Mouse (Mus musculus): ENCODE results near the gene Sh3bgr.

Gene Sh3bgr

GRCm38 (mm10) chr16:96210856-96211255 is 10.6 kb downstream of the Sh3bgr start:
- no peak for DNase-seq (ENCODE audit: low spot score in 2 of 2)

- DNase-seq (ENCODE audit: low spot score in 2 of 2), result peak; percentile 64 to 73
Measured at GRCm38 (mm10) chr16:96213027-96213426, 12.8 kb downstream of the Sh3bgr start.

- peak; percentile 63 to 79 for DNase-seq (ENCODE audit: low spot score in 2 of 2)
Measured at GRCm38 (mm10) chr16:96221491-96221890, 21.2 kb downstream of the Sh3bgr start.

DNA sequence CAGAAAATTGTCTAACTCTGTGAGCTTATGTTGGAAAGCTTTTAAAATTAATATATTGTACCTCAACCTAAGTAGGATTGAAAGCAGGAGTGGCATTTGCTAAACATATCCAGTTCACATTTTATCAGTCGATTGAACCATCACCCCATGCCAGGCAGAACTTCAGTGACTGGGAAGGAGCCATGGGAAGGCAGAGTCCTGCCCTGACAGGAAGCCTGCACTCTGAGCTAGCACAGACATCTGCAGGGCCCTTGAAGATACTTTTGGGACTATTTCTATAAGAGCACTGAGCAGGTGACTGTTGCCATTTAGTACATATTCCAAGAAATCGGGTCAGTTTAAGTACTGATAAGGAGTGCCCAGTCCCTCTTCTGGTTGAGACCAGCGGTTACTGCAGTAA is 21.7 kb downstream of the Sh3bgr start:
- DNase-seq (ENCODE audit: low spot score in 2 of 2), result no peak

DNA sequence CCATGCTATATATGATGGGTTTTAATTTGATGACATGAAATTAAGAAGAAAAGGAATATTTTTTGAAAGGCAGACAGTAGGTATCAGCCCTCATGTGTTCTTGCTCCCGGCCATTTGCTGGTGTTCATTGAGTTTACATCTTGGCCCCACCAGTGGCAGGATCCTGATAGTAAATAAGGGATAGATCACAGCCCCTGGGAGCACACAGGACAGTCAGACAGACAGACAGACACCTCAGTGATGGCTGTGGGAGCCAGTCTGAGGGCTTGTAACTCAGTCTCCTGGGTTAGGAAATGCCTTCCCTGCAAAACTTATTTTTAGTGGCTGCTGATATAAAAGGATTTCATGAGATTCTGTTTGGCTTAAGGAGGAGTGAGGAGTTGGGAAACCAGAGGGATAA is 22.2 kb downstream of the Sh3bgr start:
- DNase-seq (ENCODE audit: low spot score in 2 of 2), result no peak

GRCm38 (mm10) chr16:96228438-96228837 is 28.2 kb downstream of the Sh3bgr start:
- DNase-seq (ENCODE audit: low spot score in 2 of 2), result no peak

DNA sequence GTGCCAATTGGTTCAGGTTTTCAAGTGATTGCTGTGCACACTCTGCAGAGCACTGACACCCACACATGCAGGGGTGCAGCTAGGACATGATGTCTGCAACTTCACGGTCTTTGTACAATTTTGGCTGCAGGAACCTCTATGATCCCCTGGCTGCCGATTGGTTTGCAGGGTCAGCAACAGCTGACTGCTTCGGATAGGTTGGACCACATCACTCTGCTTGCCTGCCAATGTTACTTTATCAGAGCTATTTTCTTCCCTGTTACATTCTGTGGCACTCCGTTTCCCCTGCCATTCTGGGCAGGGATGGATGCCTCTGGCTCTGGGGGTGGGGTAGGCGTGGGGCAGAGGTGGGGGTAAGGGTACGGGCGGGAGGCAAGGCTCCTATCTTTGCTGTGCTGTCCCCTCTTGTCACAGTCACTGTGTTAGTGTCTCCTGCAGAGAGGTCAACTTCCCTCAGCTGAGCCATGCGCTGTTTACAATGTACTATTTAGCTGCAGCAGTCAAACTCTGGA is 28.9 kb downstream of the Sh3bgr start:
- DNase-seq (ENCODE audit: low spot score in 2 of 2), result peak; percentile 46 to 59

GRCm38 (mm10) chr16:96230411-96230810 is 30.2 kb downstream of the Sh3bgr start:
- DNase-seq (ENCODE audit: low spot score in 2 of 2), result peak; percentile 42 to 58

GRCm38 (mm10) chr16:96231251-96231650 is 31.0 kb downstream of the Sh3bgr start:
- DNase-seq (ENCODE audit: low spot score in 2 of 2), result no peak

DNA sequence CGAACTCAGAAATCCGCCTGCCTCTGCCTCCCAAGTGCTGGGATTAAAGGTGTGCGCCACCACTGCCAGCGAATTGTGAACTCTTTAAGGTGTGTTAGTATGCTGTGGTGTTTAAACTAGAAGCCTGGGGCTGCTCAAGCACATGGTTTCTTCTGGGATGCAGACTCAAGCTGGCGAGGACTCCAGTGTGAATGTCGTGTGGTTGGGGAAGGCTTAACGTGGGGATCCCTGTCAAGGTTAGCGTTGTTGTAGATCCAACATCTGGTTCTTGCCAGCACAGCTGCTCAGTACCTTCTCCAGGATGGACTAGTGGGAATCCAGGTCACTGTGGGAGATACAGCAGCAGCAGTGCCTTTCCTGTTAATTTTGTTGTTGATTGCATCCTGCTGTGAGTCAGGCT is 31.7 kb downstream of the Sh3bgr start:
- no peak for DNase-seq (ENCODE audit: low spot score in 2 of 2)

GRCm38 (mm10) chr16:96233996-96234395 is 33.7 kb downstream of the Sh3bgr start:
- no peak for DNase-seq (ENCODE audit: low spot score in 2 of 2)

GRCm38 (mm10) chr16:96235366-96235970 is 35.2 kb downstream of the Sh3bgr start, which contains the start of gene B3galt5:
TSS of gene B3galt5 (plus strand) at chr16:96235801.
- no peak for DNase-seq (ENCODE audit: low spot score in 2 of 2)

- no peak for DNase-seq (ENCODE audit: low spot score in 2 of 2)
Measured at GRCm38 (mm10) chr16:96244496-96244895, 44.2 kb downstream of the Sh3bgr start.

DNA sequence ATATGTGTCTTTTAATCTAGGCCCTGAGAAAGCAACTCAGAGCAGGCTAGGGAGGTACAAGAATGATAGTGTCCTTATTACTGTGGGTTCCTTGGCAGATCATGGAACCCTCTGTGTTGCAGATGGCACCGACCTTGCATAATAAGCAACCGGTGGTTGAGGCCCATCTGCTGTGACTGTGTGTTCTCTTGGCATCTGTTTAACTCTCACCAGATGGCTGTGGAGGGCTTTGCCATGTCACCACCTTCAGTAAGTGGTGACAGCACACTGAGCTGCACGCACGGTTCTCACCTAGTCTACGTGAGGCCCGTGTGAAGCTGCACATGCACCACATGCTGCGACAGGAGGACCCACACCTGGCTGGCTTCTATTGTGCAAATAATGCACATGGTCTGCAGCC is 49.4 kb downstream of the Sh3bgr start:
- DNase-seq (ENCODE audit: low spot score in 2 of 2), result no peak

DNA sequence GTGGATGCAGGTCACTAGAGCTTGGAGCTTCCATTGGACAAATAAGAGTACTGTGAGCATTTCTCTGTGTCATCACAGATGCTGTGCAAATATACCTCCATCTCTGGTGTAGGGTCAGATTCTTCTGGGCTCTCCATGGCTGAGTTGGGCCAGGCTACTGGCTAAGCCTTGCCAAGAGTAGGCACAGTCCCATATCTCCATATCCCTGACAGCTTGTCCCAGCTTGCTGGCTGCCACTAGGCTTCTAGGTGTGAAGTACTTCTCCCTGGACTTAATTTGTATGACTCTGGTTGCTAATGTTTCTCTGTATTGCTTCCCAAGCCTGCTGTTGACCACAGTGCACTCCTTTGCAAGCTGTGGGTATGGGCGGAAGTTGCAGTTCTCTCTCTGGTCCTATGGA is 51.9 kb downstream of the Sh3bgr start:
- DNase-seq (ENCODE audit: low spot score in 2 of 2), result peak; percentile 19 to 24

DNA sequence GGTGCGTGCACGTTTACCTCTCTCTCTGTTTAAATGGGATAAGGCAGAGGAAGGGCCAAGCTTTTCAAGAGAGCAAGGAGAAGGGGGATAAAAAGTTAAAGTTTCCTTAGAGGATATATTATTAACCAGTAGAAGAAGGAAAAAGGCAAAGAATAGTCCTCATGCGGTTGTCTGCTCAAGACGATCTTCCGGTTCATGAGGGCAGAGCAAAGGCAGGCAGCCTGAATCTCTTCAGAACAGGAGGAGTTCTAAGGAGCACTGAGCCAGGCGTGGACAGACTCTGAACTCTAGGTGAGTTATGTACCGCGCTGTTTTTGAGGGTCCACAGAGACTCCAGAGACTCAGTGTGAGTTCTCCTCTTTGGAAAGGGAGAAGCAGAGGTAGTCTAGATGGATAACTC is 58.2 kb downstream of the Sh3bgr start:
- no peak for DNase-seq (ENCODE audit: low spot score in 2 of 2)

DNA sequence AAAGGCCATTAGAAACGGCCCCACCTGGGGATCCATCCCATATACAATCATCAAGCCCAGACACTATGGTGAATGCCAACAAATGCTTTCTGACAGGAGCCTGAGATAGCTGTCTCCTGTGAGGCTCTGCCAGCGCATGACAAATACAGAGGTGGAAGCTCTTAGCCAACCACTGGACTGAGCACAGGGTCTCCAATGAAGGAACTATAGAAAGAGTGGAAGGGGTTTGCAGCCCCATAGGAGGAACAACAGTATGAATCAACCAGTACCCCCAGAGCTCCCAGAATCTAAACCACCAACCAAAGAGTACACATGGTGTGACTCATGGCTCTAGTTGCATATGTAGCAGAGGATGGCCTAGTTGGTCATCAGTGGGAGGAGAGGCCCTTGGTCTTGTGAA is 71.5 kb downstream of the Sh3bgr start:
- DNase-seq (ENCODE audit: low spot score in 2 of 2), result no peak

DNA sequence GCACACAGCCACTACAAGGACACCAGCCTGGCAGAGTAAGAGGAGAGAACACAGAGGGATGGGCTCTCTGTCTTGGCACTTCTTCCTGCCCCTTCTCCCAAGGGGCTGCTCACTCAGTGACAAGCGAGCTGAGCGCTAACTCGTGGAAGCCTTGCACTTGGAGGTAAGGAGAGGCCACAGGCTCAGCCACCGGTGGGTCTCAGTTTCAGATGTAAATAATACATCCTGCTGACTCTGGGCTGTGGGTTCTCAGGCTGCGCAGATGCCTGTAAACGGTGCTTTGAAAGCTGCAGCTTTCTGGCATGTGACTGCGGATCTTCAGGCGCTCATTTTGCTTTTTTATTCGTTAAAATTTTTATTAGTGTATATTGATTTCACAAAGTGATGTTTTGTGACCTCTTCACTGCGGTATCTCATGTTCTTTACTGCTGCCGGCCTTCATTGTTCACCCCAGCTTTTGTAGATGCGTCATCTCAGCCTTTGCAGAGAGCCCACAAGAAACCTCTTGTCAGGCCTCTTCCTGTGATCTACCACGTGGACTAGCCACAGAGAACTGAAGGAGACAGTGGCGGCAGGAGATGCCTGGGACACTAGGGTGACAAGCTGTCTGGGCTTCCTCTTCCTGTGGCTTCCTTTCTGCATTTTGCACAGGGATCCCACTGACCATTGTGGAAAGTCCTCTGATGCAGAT is 72.8 kb downstream of the Sh3bgr start:
- DNase-seq (ENCODE audit: low spot score in 2 of 2), result no peak

- DNase-seq (ENCODE audit: low spot score in 2 of 2), result no peak
Measured at GRCm38 (mm10) chr16:96276596-96276995, 76.3 kb downstream of the Sh3bgr start.
